9 mouse cellular contexts compared by ENCODE assay signal in the genomic region with DNA sequence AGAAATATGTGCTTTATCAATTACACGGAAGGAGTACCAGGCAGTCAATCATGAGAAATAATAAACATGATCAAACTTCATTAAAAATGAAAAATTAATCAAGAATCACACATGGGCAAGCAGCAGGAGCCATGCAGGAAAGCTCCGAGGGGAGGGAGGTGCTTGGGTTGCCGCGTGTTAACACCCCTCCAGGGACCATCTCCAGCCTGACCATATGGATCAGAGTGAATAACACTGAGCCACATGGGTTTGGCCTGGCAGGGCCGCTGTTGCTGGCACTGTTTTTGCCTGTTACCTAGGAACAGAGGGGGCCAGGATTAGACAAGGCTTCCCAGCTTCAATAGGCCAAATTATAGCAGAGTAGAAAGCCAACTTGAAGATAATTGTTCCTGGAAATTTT.
DNase-seq lines count a peak whose midpoint lies in the region; ATAC-seq and TF ChIP-seq lines count a peak whose summit lies in the region.
"Had no signal": no experiment of that assay in that cellular context is flagged by ENCODE, and none has a peak within 500 bp of the region (broad histone marks: within the 10 kb centered on the region; RNA-seq: fewer than 3 reads in every experiment).

No protein-coding gene starts in this region.

- H3K9ac ChIP-seq in forebrain, embryonic 13.5 days, result no peak overlapping the region
- H3K9ac ChIP-seq in kidney, embryonic 14.5 days (ENCODE audit: low read depth, low read length), result no peak overlapping the region
- H3K9ac ChIP-seq: stomach, embryonic 15.5 days had no signal

- peak; percentile 15 for DNase-seq in right cerebral cortex, postnatal 4 days
- DNase-seq in right cerebral cortex, postnatal 25 days, result no peak
- DNase-seq in limb, embryonic 10.5 days (ENCODE audit: low spot score), result peak; percentile 68
- no peak for DNase-seq in thymus, postnatal 0 days (ENCODE audit: low spot score)
- no peak for DNase-seq in urinary bladder, adult 18-20 months (ENCODE audit: low spot score in 2 of 2)
- no peak for DNase-seq in thymus, adult 2 months

- H3K4me1 ChIP-seq in forebrain, embryonic 13.5 days, result peaks cover 47% of the 10 kb centered on the region
- H3K4me1 ChIP-seq in limb, embryonic 10.5 days, result peaks cover 27% of the 10 kb centered on the region
- no peaks in the 10 kb centered on the region for H3K4me1 ChIP-seq in kidney, embryonic 14.5 days (ENCODE audit: control insufficient read depth, insufficient read depth, low read length)
- H3K4me1 ChIP-seq in thymus, adult 2 months (replicated peaks; ENCODE audit: control insufficient read depth, insufficient read depth, low read length), result 0 out of 2 replicates have a peak, but pooled peaks cover 3% of the 10 kb centered on the region
- H3K4me1 ChIP-seq: stomach, embryonic 15.5 days had no signal

- no peak overlapping the region for H3K4me3 ChIP-seq in forebrain, embryonic 13.5 days
- H3K4me3 ChIP-seq in limb, embryonic 10.5 days, result no peak overlapping the region
- no peak overlapping the region for H3K4me3 ChIP-seq in kidney, embryonic 14.5 days (ENCODE audit: low read length)
- no peak overlapping the region for H3K4me3 ChIP-seq in thymus, adult 2 months (ENCODE audit: control insufficient read depth, insufficient read depth, low read length)
- H3K4me3 ChIP-seq: stomach, embryonic 15.5 days had no signal

- WGBS in forebrain, embryonic 13.5 days, result 22% methylated on average over 5 of the region's 5 CpGs
- WGBS in limb, embryonic 10.5 days, result 22% methylated on average over 5 of the region's 5 CpGs
- WGBS in kidney, embryonic 14.5 days, result 28% methylated on average over 5 of the region's 5 CpGs
- WGBS in thymus, adult 2 months, result 94% methylated on average over 5 of the region's 5 CpGs

- peak; percentile 84 for ATAC-seq in forebrain, embryonic 13.5 days
- ATAC-seq in kidney, embryonic 14.5 days (ENCODE audit: low FRiP score, low TSS enrichment), result no peak

- no peaks in the 10 kb centered on the region for H3K9me3 ChIP-seq in forebrain, embryonic 13.5 days (replicated peaks)
- H3K9me3 ChIP-seq in limb, embryonic 10.5 days (replicated peaks), result no peaks in the 10 kb centered on the region
- H3K9me3 ChIP-seq in kidney, embryonic 14.5 days (ENCODE audit: control insufficient read depth, low read length), result no peaks in the 10 kb centered on the region
- H3K9me3 ChIP-seq: stomach, embryonic 15.5 days had no signal

- no peak for TF ChIP-seq POLR2A in thymus, adult 2 months (IDR thresholded peaks at IDR 0.05; ENCODE audit: control insufficient read depth, extremely low read depth, insufficient read depth, low read length, poor library complexity)

- 0 out of 2 replicates have a peak overlapping the region, but pooled peaks have one; percentile 20 for H3K27ac ChIP-seq in forebrain, embryonic 13.5 days
- no peak overlapping the region for H3K27ac ChIP-seq in limb, embryonic 10.5 days
- H3K27ac ChIP-seq in kidney, embryonic 14.5 days (ENCODE audit: low read depth, low read length), result no peak overlapping the region
- H3K27ac ChIP-seq in thymus, adult 2 months (ENCODE audit: control insufficient read depth, insufficient read depth, low read length), result no peak overlapping the region
- H3K27ac ChIP-seq: stomach, embryonic 15.5 days had no signal

- H3K36me3 ChIP-seq in forebrain, embryonic 13.5 days (ENCODE audit: poor library complexity, severe bottlenecking), result no peaks in the 10 kb centered on the region
- no peaks in the 10 kb centered on the region for H3K36me3 ChIP-seq in limb, embryonic 10.5 days
- no peaks in the 10 kb centered on the region for H3K36me3 ChIP-seq in kidney, embryonic 14.5 days (ENCODE audit: control insufficient read depth, insufficient read depth, low read length)
- no peaks in the 10 kb centered on the region for H3K36me3 ChIP-seq in thymus, adult 2 months (ENCODE audit: control insufficient read depth, insufficient read depth, low read length)
- H3K36me3 ChIP-seq: stomach, embryonic 15.5 days had no signal

- H3K4me2 ChIP-seq in forebrain, embryonic 13.5 days, result no peak overlapping the region
- H3K4me2 ChIP-seq in kidney, embryonic 14.5 days (replicated peaks; ENCODE audit: low read depth, low read length), result no peak overlapping the region
- H3K4me2 ChIP-seq: stomach, embryonic 15.5 days had no signal

- no peak for TF ChIP-seq CTCF in thymus, adult 2 months (IDR thresholded peaks at IDR 0.05; ENCODE audit: borderline replicate concordance, control insufficient read depth, extremely low read depth, insufficient read depth, low read length, poor library complexity)

- no peaks in the 10 kb centered on the region for H3K27me3 ChIP-seq in forebrain, embryonic 13.5 days
- no peaks in the 10 kb centered on the region for H3K27me3 ChIP-seq in limb, embryonic 10.5 days (ENCODE audit: low read depth, poor library complexity, severe bottlenecking)
- no peaks in the 10 kb centered on the region for H3K27me3 ChIP-seq in kidney, embryonic 14.5 days (ENCODE audit: control insufficient read depth, insufficient read depth, low read length)
- no peaks in the 10 kb centered on the region for H3K27me3 ChIP-seq in thymus, adult 2 months (ENCODE audit: control insufficient read depth, insufficient read depth, low read length)
- H3K27me3 ChIP-seq: stomach, embryonic 15.5 days had no signal

Comparison
In these comparisons a context has a peak if more than half of its experiments do, and no peak if none do; other contexts are left out.
1. DNase-seq: peak in right cerebral cortex, postnatal 4 days (single experiment) and limb, embryonic 10.5 days (single experiment); none in right cerebral cortex, postnatal 25 days (single experiment), thymus, postnatal 0 days (single experiment), urinary bladder, adult 18-20 months (0 of 2) and thymus, adult 2 months (single experiment).